Mouse (Mus musculus) liver, embryonic 14.5 days (tissue): Measurements from ENCODE around the gene Slc15a3. TPM values are rescaled to one million over a fixed set of nuclear protein-coding genes. Genes with fewer than 3 reads are reported as not detected.
A peak's percentile ranks its signal among the peaks of the same experiment; 100 is the strongest.

Experiments used
- ATAC-seq: fragments of 200-750 bp; cut with Nextera tagmentation; 2 replicates; pipeline ENCODE4 v1.8.0; 2017; ENCODE audit warnings: moderate number of reproducible peaks, mild to moderate bottlenecking, moderate library complexity; ENCODE audit not compliant: insufficient read depth
- DNase-seq, 3 experiments: peaks; one replicate each; pipeline ENCODE4 v3.0.0-alpha.2; 2012 to 2013; ENCODE audit warnings: low read depth in 3 of 3, low spot score in 3 of 3
- H3K27ac ChIP-seq: fragments of 300-500 bp; sonication (generic); 2 replicates; pipeline ENCODE4 v1.5.1; 2014; ENCODE audit warnings: moderate library complexity, mild to moderate bottlenecking, control low read depth, inconsistent platforms
- H3K27me3 ChIP-seq: fragments of 300-500 bp; sonication (generic); 2 replicates; pipeline ENCODE4 v1.6.1; 2014; ENCODE audit warnings: mild to moderate bottlenecking, low read length, moderate library complexity; ENCODE audit not compliant: control insufficient read depth, insufficient read depth
- H3K36me3 ChIP-seq: fragments of 300-500 bp; sonication (generic); replicated peaks from 2 replicates; pipeline ENCODE4 v1.6.1; 2014; ENCODE audit warnings: low read depth; ENCODE audit not compliant: control insufficient read depth, insufficient read depth
- H3K4me1 ChIP-seq, 2 experiments: fragments of 200-500 bp in 1 of 2; fragments of 300-500 bp in 1 of 2; sonication (generic) in 1 of 2; replicated peaks; 2 replicates each; pipeline ENCODE4 v1.6.1; 2012 to 2014; ENCODE audit warnings: antibody characterized with exemption in 1 of 2, inconsistent platforms in 1 of 2, low read length in 1 of 2; ENCODE audit not compliant: control insufficient read depth in 2 of 2, insufficient read depth in 2 of 2
- H3K4me2 ChIP-seq: fragments of 300-500 bp; sonication (generic); 2 replicates; pipeline ENCODE4 v1.6.1; 2014; ENCODE audit warnings: low read depth, mild to moderate bottlenecking, control low read depth, moderate library complexity
- H3K4me3 ChIP-seq, 2 experiments: fragments of 200-500 bp in 1 of 2; fragments of 300-500 bp in 1 of 2; sonication (generic) in 1 of 2; 2 replicates each; pipeline ENCODE4 v1.5.1; 2012 to 2014; ENCODE audit warnings: low read depth in 2 of 2, low read length in 2 of 2, mild to moderate bottlenecking in 2 of 2, control low read depth in 1 of 2, inconsistent platforms in 1 of 2, moderate library complexity in 1 of 2; ENCODE audit not compliant: insufficient read depth in 1 of 2
- H3K9ac ChIP-seq: fragments of 300-500 bp; sonication (generic); replicated peaks from 2 replicates; pipeline ENCODE4 v1.6.1; 2014; ENCODE audit warnings: mild to moderate bottlenecking, control low read depth, moderate library complexity
- H3K9me3 ChIP-seq: fragments of 300-500 bp; sonication (generic); 2 replicates; pipeline ENCODE4 v1.6.1; 2016; ENCODE audit warnings: low read length, mixed read lengths; ENCODE audit not compliant: control insufficient read depth
- CTCF ChIP-seq: IDR thresholded peaks from 2 replicates; pipeline ENCODE4 v1.5.1; 2016; ENCODE audit warnings: antibody characterized with exemption, low read depth, control low read depth
- EP300 ChIP-seq: IDR thresholded peaks from 2 replicates; pipeline ENCODE4 v1.6.1; 2016; ENCODE audit warnings: antibody characterized with exemption, low read depth
- WGBS: fragments of 180-500 bp; shearing (Covaris S2); extraction: QIAGEN DNeasy Blood & Tissue Kit; methylation state at CpG from one replicate; pipeline ENCODE4 v1.1.7; 2014; ENCODE audit not compliant: insufficient replicate concordance; 5-methylcytosine and 5-hydroxymethylcytosine counted together
- polyA plus RNA-seq, 2 experiments: library from polyadenylated mRNA; depleted of rRNA in 1 of 2; stranded (reverse) in 1 of 2; unstranded in 1 of 2; fragments of >200 nt; fragmentation: Nextera tagmentation in 1 of 2; extraction: Ambion mirVana in 1 of 2; gene quantifications; 2 replicates each; pipeline versions ENCODE4 v1.2.1 to v1.2.3; 2012 to 2014

Slc15a3 gene
- polyA plus RNA-seq, 2 experiments = 1.4 to 3.7 TPM

- 75% methylated on average over 5 of the region's 5 CpGs for WGBS
- H3K9me3 ChIP-seq = no peaks in the 10 kb centered on the region
- no peak for DNase-seq
- H3K27me3 ChIP-seq = no peaks in the 10 kb centered on the region
- H3K27ac ChIP-seq = no peak overlapping the region
- no peak for TF ChIP-seq CTCF
- no peak overlapping the region for H3K9ac ChIP-seq
- peaks cover 0 to 2% of the 10 kb centered on the region in 2 experiments; a peak in 1 of 4 replicates for H3K4me1 ChIP-seq
- no peak overlapping the region for H3K4me2 ChIP-seq
- H3K36me3 ChIP-seq = no peaks in the 10 kb centered on the region
- H3K4me3 ChIP-seq = no peak overlapping the region
- no peak for ATAC-seq
These were observed 26.5 kb upstream of the Slc15a3 start for GRCm38 (mm10) chr19:10813039-10813438.

- no peak overlapping the region for H3K9ac ChIP-seq
- no peak overlapping the region for H3K4me3 ChIP-seq
- H3K27ac ChIP-seq = no peak overlapping the region
- no peak for ATAC-seq
- H3K4me1 ChIP-seq = peaks cover 0 to 2% of the 10 kb centered on the region in 2 experiments; a peak in 1 of 4 replicates
- H3K9me3 ChIP-seq = no peaks in the 10 kb centered on the region
- H3K27me3 ChIP-seq = no peaks in the 10 kb centered on the region
- H3K4me2 ChIP-seq = no peak overlapping the region
- no peak for DNase-seq
- 68% methylated on average over 7 of the region's 7 CpGs for whole genome bisulfite sequencing
- H3K36me3 ChIP-seq = no peaks in the 10 kb centered on the region
- TF ChIP-seq CTCF (no peak), EP300 (no peak)
These were observed 25.6 kb upstream of the Slc15a3 start for GRCm38 (mm10) chr19:10813905-10814304.

GRCm38 (mm10) chr19:10815871-10816270 is 23.7 kb upstream of the Slc15a3 start:
- H3K4me2 ChIP-seq = no peak overlapping the region
- DNase-seq (no peak), ATAC-seq (no peak)
- no peak overlapping the region for H3K27ac ChIP-seq
- TF ChIP-seq EP300 (no peak), CTCF (no peak)
- no peaks in the 10 kb centered on the region for H3K36me3 ChIP-seq
- no peaks in the 10 kb centered on the region for H3K27me3 ChIP-seq
- no peak overlapping the region for H3K9ac ChIP-seq
- 68% methylated on average over 6 of the region's 6 CpGs for WGBS
- no peaks in the 10 kb centered on the region for H3K9me3 ChIP-seq
- no peak overlapping the region for H3K4me3 ChIP-seq
- peaks cover 0 to 2% of the 10 kb centered on the region in 2 experiments; a peak in 1 of 4 replicates for H3K4me1 ChIP-seq

GRCm38 (mm10) chr19:10816462-10816861 is 23.1 kb upstream of the Slc15a3 start:
- no peaks in the 10 kb centered on the region for H3K9me3 ChIP-seq
- H3K4me2 ChIP-seq = no peak overlapping the region
- no peak for TF ChIP-seq EP300
- TF ChIP-seq CTCF = no peak
- H3K27ac ChIP-seq = no peak overlapping the region
- 22% methylated on average over 2 of the region's 2 CpGs for WGBS
- H3K36me3 ChIP-seq = no peaks in the 10 kb centered on the region
- H3K27me3 ChIP-seq = no peaks in the 10 kb centered on the region
- ATAC-seq (no peak), DNase-seq (no peak)
- H3K4me3 ChIP-seq = no peak overlapping the region
- H3K4me1 ChIP-seq = peaks cover 0 to 2% of the 10 kb centered on the region in 2 experiments; a peak in 2 of 4 replicates
- no peak overlapping the region for H3K9ac ChIP-seq

- H3K36me3 ChIP-seq = no peaks in the 10 kb centered on the region
- no peak overlapping the region for H3K27ac ChIP-seq
- no peaks in the 10 kb centered on the region for H3K27me3 ChIP-seq
- DNase-seq (no peak), ATAC-seq (no peak)
- H3K9ac ChIP-seq = no peak overlapping the region
- WGBS = 34% methylated on average over 17 of the region's 17 CpGs
- peaks cover 0 to 2% of the 10 kb centered on the region in 2 experiments; a peak in 2 of 4 replicates for H3K4me1 ChIP-seq
- no peak for TF ChIP-seq EP300
- TF ChIP-seq CTCF = no peak
- H3K9me3 ChIP-seq = no peaks in the 10 kb centered on the region
- H3K4me2 ChIP-seq = peak overlapping the region; percentile 9; the same call in 1 of the 2 replicates
- H3K4me3 ChIP-seq = no peak overlapping the region
These were observed 21.1 kb upstream of the Slc15a3 start for GRCm38 (mm10) chr19:10818217-10818946.
